Mouse (Mus musculus) limb, embryonic 10.5 days (tissue): ENCODE measurements around the gene Prex1. TPM values are rescaled to one million over a fixed set of nuclear protein-coding genes. Genes with fewer than 3 reads are reported as not detected.

Experiments used
- DNase-seq: peaks from one replicate; pipeline ENCODE4 v3.0.0-alpha.2; 2017; ENCODE audit warnings: low spot score
- H3K27ac ChIP-seq: fragments of 300-500 bp; sonication (generic); 2 replicates; pipeline ENCODE4 v1.5.1; 2016; ENCODE audit warnings: mild to moderate bottlenecking
- H3K27me3 ChIP-seq: fragments of 300-500 bp; sonication (generic); 2 replicates; pipeline ENCODE4 v1.6.1; 2016; ENCODE audit warnings: low read depth, mild to moderate bottlenecking; ENCODE audit not compliant: poor library complexity, severe bottlenecking
- H3K36me3 ChIP-seq: fragments of 300-500 bp; sonication (generic); 2 replicates; pipeline ENCODE4 v1.6.1; 2016; ENCODE audit warnings: mild to moderate bottlenecking, moderate library complexity
- H3K4me1 ChIP-seq: fragments of 300-500 bp; sonication (generic); 2 replicates; pipeline ENCODE4 v1.6.1; 2016
- H3K4me3 ChIP-seq: fragments of 300-500 bp; sonication (generic); 2 replicates; pipeline ENCODE4 v1.5.1; 2016; ENCODE audit warnings: mild to moderate bottlenecking, moderate library complexity
- H3K9me3 ChIP-seq: fragments of 300-500 bp; sonication (generic); replicated peaks from 2 replicates; pipeline ENCODE4 v1.6.1; 2016; ENCODE audit warnings: mild to moderate bottlenecking
- WGBS: fragments of 180-500 bp; shearing (Covaris S2); methylation state at CpG from one replicate; pipeline ENCODE4 v1.1.7; 2016; 5-methylcytosine and 5-hydroxymethylcytosine counted together
- polyA plus RNA-seq: library from polyadenylated mRNA; unstranded; fragments of >200 nt; fragmentation: Nextera tagmentation; extraction: Ambion mirVana; gene quantifications from 2 replicates; pipeline ENCODE4 v1.2.1, GENCODE M21; 2016

Prex1 gene
- polyA plus RNA-seq, 1 experiment from 2014 or later = 26.2 TPM

DNA sequence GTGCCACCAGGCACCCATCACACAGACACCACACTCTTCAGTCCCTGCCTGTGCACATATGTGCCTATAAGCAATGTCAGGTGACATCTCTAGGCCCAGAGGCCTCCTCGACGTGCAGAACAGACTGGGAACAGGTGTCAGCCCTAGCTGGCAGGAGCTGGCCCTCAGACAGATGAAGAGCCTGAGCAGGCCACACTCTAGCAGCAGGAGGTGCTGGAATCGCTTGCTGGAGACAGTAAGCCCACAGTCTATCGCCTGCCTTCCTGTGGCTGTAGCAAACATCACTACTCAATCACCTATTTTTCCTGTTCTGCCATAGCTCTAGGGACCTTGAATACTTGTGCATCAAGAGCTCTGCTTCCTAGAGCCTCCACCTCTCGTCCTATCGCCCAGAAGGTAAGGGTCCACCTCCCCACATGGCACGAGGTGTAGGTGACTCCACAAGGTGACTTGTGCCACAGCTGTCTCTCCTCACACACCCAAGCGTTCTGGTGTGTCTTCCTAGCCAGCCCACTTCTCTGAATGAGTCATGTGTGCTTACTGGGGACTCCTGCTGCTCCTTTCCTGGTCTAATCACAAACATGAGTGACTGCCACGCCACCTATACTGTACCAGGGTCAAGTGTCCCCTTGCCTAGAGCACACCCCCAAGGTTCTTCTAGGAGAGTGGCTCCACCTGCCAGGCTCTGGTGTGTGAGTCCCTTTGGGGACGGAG lies 62.2 kb downstream of the Prex1 start:
- Histone ChIP-seq H3K27ac (no peak overlapping the region), H3K4me3 (no peak overlapping the region), H3K27me3 (no peaks in the 10 kb centered on the region), H3K9me3 (no peaks in the 10 kb centered on the region), H3K4me1 (peaks cover 45% of the 10 kb centered on the region), H3K36me3 (peaks cover 4% of the 10 kb centered on the region; the same call in 1 of the 2 replicates)
- 77% methylated on average over 10 of the region's 10 CpGs for WGBS
- DNase-seq = no peak

DNA sequence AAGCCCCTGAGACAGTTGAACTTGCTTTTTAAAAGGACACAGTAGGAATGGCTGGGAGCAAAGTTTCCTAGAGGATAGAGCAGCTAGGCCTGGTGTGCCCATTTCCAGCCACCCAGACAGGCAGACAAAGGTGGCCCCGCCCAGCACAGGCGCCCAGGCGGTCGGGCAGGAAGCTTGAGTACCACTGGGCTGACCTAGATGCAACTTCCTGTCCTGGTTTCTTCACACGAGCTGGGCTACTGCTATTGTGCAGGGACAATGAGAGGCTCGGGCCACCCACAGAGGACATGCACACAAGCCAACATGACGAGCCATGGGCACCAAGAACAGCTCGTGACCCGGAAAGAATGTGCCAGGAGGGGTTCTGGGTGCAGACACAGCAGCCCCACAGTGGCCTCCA lies 63.2 kb downstream of the Prex1 start:
- Histone ChIP-seq H3K36me3 (peaks cover 6% of the 10 kb centered on the region; the same call in 1 of the 2 replicates), H3K27me3 (no peaks in the 10 kb centered on the region), H3K27ac (no peak overlapping the region), H3K4me3 (no peak overlapping the region), H3K4me1 (peaks cover 36% of the 10 kb centered on the region), H3K9me3 (no peaks in the 10 kb centered on the region)
- no peak for DNase-seq
- 77% methylated on average over 9 of the region's 9 CpGs for WGBS

DNA sequence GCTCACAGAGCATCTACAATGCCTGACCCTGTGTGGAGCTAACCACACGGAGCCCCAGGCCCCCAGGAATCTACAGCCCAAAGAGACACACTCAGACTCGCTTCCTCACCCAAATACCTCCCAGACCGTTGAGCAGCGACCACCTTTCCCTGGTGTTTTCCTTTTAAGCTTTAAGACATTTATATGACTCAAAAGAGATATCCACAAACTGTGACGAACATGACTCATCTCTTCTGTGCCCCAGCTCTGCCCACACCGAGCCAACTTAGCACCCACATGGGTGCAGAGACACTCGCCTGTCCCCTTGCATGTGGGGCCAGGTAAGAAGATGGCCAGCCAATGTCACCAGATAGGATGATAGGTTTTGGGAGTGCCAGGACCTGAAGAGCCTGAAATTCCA lies 66.4 kb downstream of the Prex1 start:
- H3K9me3 ChIP-seq = no peaks in the 10 kb centered on the region
- peaks cover 26% of the 10 kb centered on the region for H3K36me3 ChIP-seq
- DNase-seq = no peak
- H3K4me3 ChIP-seq = no peak overlapping the region
- no peaks in the 10 kb centered on the region for H3K27me3 ChIP-seq
- 76% methylated on average over 7 of the region's 7 CpGs for WGBS
- H3K27ac ChIP-seq = peak overlapping the region; percentile 56
- peaks cover 16% of the 10 kb centered on the region for H3K4me1 ChIP-seq

DNA sequence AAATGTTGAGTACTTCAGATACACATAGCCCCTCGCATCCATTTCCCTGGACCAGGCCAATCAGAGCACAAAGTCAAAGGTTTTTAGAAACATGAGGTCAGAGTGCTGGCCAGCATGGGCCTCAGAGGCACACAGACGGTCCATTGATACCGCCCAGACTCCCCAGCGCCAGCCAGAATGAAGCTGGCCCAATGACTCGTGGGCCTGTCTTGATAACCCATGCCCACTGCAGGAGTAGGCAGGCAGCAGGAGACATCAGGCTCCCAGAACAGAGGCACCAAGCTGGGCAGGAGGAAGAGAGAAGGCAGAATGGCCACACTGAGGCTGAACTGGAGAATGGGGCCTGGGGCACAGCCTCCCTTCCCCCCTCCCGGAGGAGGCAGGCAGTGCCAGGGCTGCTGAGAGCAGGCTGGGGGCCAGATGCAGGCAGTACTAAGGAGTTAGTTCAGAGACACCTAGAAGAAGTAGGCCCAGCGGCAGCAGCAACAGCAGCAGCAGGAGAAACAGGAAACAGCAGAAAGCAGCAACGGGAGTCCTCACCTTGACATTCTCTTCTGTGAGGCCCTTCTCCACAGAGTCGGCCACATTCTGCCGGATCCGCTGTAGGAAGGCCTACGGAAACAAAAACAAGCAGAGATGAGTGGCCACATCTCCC lies 67.1 kb downstream of the Prex1 start:
- Histone ChIP-seq H3K4me1 (peaks cover 12% of the 10 kb centered on the region), H3K27ac (peak overlapping the region; percentile 56), H3K9me3 (no peaks in the 10 kb centered on the region), H3K36me3 (peaks cover 32% of the 10 kb centered on the region), H3K27me3 (no peaks in the 10 kb centered on the region), H3K4me3 (no peak overlapping the region)
- DNase-seq = no peak
- WGBS = 84% methylated on average over 12 of the region's 12 CpGs

DNA sequence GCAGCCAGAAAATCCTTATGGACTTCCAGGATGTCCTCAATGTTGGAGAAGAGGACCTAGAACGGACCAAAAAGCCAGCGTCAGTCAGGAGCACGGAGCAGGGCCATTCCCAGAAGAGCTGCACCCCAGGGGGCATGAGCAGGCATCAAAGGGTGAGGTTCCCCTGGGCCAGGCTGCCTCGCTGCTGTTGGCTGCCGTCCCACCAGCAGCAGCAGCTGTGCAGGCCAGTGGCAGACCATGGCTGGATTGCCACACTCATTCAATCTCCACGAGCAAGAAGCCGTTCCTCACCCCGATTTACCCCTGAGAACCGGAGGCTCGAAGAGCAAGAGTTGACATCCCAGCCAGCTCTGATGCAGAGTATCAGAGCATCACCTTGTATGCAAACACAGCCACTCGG lies 68.8 kb downstream of the Prex1 start:
- H3K9me3 ChIP-seq = no peaks in the 10 kb centered on the region
- no peaks in the 10 kb centered on the region for H3K27me3 ChIP-seq
- peaks cover 45% of the 10 kb centered on the region for H3K36me3 ChIP-seq
- H3K27ac ChIP-seq = no peak overlapping the region
- H3K4me3 ChIP-seq = no peak overlapping the region
- peaks cover 12% of the 10 kb centered on the region for H3K4me1 ChIP-seq
- 87% methylated on average over 11 of the region's 11 CpGs for WGBS
- no peak for DNase-seq

DNA sequence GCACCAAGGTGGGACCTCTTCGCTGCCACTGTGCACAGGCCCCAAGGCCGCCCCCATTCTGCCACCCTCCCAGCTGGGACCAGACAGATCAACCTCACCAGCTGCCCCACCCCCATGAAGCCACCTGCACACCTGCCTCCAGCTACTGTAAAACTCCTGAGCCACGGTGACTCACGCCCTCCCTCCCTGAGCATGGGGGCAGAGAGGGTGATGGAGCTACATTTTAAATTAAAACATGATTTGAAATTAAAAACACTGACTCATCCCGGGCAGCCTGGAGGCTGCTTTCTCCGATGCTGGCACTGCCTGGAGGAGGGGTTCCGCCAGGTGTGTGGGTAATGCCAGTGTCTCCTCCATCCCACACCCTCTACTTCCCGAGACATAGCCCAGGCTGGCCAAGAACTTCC lies 71.0 kb downstream of the Prex1 start:
- Histone ChIP-seq H3K36me3 (peaks cover 50% of the 10 kb centered on the region), H3K9me3 (no peaks in the 10 kb centered on the region), H3K27ac (no peak overlapping the region), H3K27me3 (no peaks in the 10 kb centered on the region), H3K4me3 (no peak overlapping the region), H3K4me1 (peaks cover 27% of the 10 kb centered on the region)
- no peak for DNase-seq
- WGBS = 92% methylated on average over 8 of the region's 8 CpGs

DNA sequence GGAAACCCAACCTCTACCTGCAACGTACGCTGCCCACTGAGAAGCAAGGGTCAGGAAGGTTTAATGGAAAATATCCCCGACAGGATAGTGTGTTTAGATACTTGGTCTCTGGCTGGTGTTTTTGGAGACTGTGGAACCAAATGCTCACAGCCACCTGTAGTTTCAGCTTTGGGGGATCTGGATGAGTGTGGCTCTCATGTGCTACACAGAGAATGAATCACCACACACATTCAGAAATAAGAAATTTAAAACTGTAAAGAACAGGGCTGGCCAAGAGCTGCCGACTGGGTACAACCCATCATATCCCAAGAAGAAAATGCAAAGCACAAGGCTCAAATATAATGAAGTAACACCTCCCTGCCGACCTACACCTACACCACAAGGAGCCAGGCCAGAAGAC lies 73.9 kb downstream of the Prex1 start:
- WGBS = 90% methylated on average over 5 of the region's 5 CpGs
- Histone ChIP-seq H3K36me3 (peaks cover 55% of the 10 kb centered on the region), H3K27ac (no peak overlapping the region), H3K9me3 (no peaks in the 10 kb centered on the region), H3K4me1 (peaks cover 22% of the 10 kb centered on the region), H3K4me3 (no peak overlapping the region), H3K27me3 (no peaks in the 10 kb centered on the region)
- no peak for DNase-seq

DNA sequence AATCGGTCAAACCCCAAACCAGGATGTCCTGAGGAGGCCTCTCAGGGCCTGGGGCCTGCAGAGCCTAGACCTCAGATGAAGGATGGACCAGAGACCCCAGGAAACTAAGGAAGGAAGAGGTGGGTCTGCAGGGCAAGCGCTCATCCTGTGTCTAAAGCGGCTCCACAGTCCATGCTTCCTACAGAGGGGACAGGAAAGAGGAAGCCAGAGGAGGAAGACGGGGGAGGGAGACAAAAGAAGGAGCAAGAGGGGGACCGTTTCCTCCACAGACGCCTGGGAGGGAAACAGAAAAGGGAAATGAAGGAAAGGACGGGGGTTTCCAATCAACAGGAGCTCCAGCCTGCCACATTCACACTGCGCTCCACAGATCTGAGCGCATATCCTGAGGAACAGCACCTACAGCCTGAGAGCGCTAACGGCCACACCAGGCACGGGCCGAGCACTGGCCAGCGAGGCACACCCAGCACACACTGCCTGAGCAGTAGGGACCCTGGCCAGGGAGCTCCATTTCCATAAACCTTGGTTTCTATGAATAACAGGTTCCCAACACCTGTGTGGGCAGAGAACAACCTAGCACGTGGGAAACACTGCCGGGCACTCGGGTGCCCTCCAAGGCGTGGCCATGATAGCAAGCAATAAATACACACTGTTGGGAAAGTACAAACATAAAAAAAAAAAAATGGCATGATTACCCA lies 74.5 kb downstream of the Prex1 start:
- Histone ChIP-seq H3K4me1 (peaks cover 22% of the 10 kb centered on the region), H3K4me3 (no peak overlapping the region), H3K9me3 (no peaks in the 10 kb centered on the region), H3K27me3 (no peaks in the 10 kb centered on the region), H3K36me3 (peaks cover 51% of the 10 kb centered on the region), H3K27ac (peak overlapping the region; percentile 31; the same call in 1 of the 2 replicates)
- no peak for DNase-seq
- WGBS = 78% methylated on average over 18 of the region's 18 CpGs

DNA sequence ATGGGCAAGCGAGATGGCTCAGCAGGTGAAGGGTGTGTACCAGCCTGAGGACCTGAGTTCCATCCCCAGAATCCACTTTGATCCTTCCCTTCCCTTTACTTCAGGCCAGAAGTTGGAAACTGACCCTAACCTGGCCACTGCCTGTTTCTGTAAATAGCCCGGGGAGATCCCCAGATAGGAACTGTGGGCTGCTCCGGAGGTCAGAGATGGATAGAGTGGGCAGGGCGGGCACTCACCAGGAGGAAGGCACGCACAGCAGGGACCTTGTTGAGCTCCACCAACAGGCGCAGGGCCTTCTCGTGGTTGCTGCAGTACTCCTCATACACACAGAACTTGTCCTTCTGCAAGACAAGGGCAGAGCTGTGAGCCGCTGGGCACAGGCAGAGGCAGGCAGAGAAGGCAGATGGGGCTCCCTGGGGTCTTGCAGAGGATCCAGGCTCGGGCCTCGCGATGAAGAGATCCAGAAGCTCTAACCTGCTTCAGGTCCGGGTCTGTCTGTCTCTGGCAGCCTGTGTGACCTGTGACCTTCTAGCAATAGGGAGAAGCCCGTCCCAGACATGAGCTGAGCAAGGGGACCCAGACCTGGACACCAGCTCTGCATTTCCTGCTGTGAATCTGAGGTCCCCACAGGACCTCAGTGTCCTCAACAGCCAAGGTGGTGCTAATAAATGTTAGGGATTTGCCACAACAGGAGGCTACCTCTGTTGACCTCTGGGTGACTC lies 75.4 kb downstream of the Prex1 start:
- Histone ChIP-seq H3K4me3 (no peak overlapping the region), H3K36me3 (peaks cover 50% of the 10 kb centered on the region), H3K27me3 (no peaks in the 10 kb centered on the region), H3K9me3 (no peaks in the 10 kb centered on the region), H3K4me1 (peaks cover 22% of the 10 kb centered on the region), H3K27ac (peak overlapping the region; percentile 31; the same call in 1 of the 2 replicates)
- DNase-seq = no peak
- WGBS = 71% methylated on average over 13 of the region's 13 CpGs

DNA sequence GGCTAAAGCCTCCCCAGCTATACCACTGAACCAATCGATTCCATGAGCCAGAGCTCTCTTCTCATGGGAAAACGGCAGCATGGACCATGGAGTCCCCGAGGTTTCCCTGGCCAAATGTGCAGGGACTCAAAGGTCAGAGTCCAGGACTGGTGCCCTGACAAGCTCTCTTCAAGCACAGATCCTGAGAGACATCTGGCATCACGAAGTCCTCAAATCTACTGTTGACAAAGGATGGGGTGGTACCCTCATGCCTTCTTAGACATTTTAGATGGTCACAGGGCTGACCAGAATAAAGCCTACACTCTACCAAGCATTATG lies 76.0 kb downstream of the Prex1 start:
- H3K36me3 ChIP-seq = peaks cover 51% of the 10 kb centered on the region
- H3K27me3 ChIP-seq = no peaks in the 10 kb centered on the region
- peaks cover 22% of the 10 kb centered on the region for H3K4me1 ChIP-seq
- WGBS = 84% methylated on average over 4 of the region's 4 CpGs
- DNase-seq = no peak
- H3K9me3 ChIP-seq = no peaks in the 10 kb centered on the region
- no peak overlapping the region for H3K4me3 ChIP-seq
- H3K27ac ChIP-seq = 0 out of 2 replicates have a peak overlapping the region, but pooled peaks have one; percentile 21

DNA sequence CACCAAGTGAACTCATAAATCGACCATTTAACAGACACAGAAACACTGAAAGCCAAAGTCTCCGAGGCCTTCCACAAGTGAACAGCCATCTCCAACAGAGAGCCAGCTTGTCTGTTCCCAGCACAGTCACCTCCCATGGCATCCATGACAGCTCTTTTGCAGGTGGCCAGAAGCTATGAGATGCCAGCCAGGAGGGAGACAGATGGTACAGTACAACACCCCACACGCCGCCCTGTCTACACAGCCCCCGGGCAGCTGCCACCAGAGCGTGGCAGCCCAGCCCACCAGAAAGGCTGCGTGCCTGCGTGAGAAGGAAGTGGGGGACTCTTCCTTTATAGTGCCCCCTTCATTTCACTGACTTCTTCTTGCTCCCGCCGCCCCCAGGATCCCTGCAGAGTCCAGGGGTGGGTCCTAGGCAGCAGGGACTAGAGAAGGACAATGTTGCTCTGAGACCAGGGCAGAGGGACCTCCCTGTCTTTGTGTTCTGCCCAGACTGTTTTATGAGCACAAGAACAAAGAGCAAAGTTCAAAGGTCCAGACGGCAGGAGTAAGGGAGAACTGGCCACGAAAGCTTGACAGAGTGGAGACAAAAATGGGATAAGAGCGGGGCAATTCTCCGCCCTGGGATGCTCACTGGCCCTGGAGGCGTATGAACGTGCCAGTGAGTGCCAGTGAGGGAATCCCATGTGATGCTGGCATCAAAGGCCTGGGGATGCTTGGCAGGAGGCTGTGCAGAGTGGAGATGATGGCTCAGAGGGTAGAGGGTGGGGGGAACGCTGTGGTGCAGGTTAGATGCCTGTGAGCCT lies 76.6 kb downstream of the Prex1 start:
- H3K9me3 ChIP-seq = no peaks in the 10 kb centered on the region
- no peak overlapping the region for H3K4me3 ChIP-seq
- peaks cover 52% of the 10 kb centered on the region for H3K36me3 ChIP-seq
- 72% methylated on average over 17 of the region's 17 CpGs for WGBS
- peaks cover 22% of the 10 kb centered on the region for H3K4me1 ChIP-seq
- no peak for DNase-seq
- peak overlapping the region; percentile 21 for H3K27ac ChIP-seq
- no peaks in the 10 kb centered on the region for H3K27me3 ChIP-seq

DNA sequence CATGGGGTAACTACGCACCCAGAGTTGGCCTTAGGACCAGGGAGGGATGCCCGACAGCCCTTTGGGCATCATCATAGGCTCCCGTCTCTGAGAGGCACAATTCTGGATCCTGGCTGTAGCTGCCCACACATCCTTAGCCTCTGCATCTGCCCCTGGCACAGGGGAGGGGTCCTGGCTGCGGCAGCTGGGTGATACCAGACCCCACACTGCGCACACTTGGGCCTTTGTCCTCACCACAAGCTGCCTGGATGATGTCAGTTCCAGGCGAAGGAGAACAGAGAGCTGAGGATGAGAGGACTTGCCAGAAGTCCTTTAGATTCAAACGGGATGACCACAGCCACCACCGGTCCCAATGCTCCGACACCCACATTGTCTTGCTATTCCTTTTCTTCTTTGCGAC lies 78.1 kb downstream of the Prex1 start:
- Histone ChIP-seq H3K9me3 (no peaks in the 10 kb centered on the region), H3K27ac (no peak overlapping the region), H3K4me1 (peaks cover 29% of the 10 kb centered on the region), H3K27me3 (no peaks in the 10 kb centered on the region), H3K36me3 (peaks cover 48% of the 10 kb centered on the region), H3K4me3 (no peak overlapping the region)
- no peak for DNase-seq
- WGBS = 93% methylated on average over 10 of the region's 10 CpGs
